Mouse (Mus musculus) MEL (cell line): ENCODE data around the gene Itsn1. TPM values are rescaled to one million over a fixed set of nuclear protein-coding genes. Genes with fewer than 3 reads are reported as not detected.

Experiments
- DNase-seq: peaks from one replicate; pipeline ENCODE4 v3.0.0; 2011; ENCODE audit warnings: low read depth, low spot score
- H3K27ac ChIP-seq: 2 replicates; pipeline ENCODE4 v1.5.1; 2012; ENCODE audit warnings: low read depth, mild to moderate bottlenecking, control low read depth, low read length, moderate library complexity; ENCODE audit not compliant: control insufficient read depth
- H3K27me3 ChIP-seq, 2 experiments: fragments of 150-350 bp in 1 of 2; sonication (generic) in 1 of 2; 2 replicates each; pipeline ENCODE4 v1.6.1; 2012; ENCODE audit warnings: low read length in 2 of 2, mild to moderate bottlenecking in 2 of 2, improper control_type of control experiment in 1 of 2, moderate library complexity in 1 of 2; ENCODE audit not compliant: insufficient read depth in 2 of 2, control insufficient read depth in 1 of 2
- H3K36me3 ChIP-seq, 2 experiments: 2 replicates each; pipeline ENCODE4 v1.6.1; 2012 to 2014; ENCODE audit warnings: low read length in 2 of 2, improper control_type of control experiment in 1 of 2, inconsistent platforms in 1 of 2, mild to moderate bottlenecking in 1 of 2; ENCODE audit not compliant: insufficient read depth in 2 of 2, control insufficient read depth in 1 of 2
- H3K4me1 ChIP-seq, 2 experiments: fragments of 150-350 bp in 1 of 2; sonication (generic) in 1 of 2; 2 replicates each; pipeline ENCODE4 v1.6.1; 2012; ENCODE audit warnings: low read length in 2 of 2, improper control_type of control experiment in 1 of 2, mild to moderate bottlenecking in 1 of 2; ENCODE audit not compliant: insufficient read depth in 2 of 2, control insufficient read depth in 1 of 2
- H3K4me3 ChIP-seq, 2 experiments: fragments of 150-350 bp in 1 of 2; sonication (generic) in 1 of 2; 2 replicates each; pipeline ENCODE4 v1.5.1; 2012; ENCODE audit warnings: low read depth in 2 of 2, low read length in 2 of 2, mild to moderate bottlenecking in 2 of 2, moderate library complexity in 2 of 2, control low read depth in 1 of 2, improper control_type of control experiment in 1 of 2; ENCODE audit not compliant: control insufficient read depth in 1 of 2, insufficient read depth in 1 of 2
- H3K79me2 ChIP-seq: 2 replicates; pipeline ENCODE4 v1.6.1; 2012; ENCODE audit warnings: mild to moderate bottlenecking, low read length, moderate library complexity; ENCODE audit not compliant: control insufficient read depth, poor library complexity, insufficient read depth
- H3K9ac ChIP-seq: 2 replicates; pipeline ENCODE4 v1.6.1; 2012; ENCODE audit warnings: low read depth, mild to moderate bottlenecking, control low read depth, low read length, moderate library complexity; ENCODE audit not compliant: control insufficient read depth, poor library complexity, severe bottlenecking
- H3K9me3 ChIP-seq: fragments of 150-350 bp; sonication (generic); replicated peaks from 2 replicates; pipeline ENCODE4 v1.6.1; 2012; ENCODE audit warnings: mild to moderate bottlenecking, low read length, improper control_type of control experiment, moderate library complexity; ENCODE audit not compliant: insufficient read depth
- BHLHE40 ChIP-seq: IDR thresholded peaks from 2 replicates; pipeline ENCODE4 v1.6.1; 2012; ENCODE audit warnings: low read depth, mild to moderate bottlenecking, inconsistent platforms, low read length, improper control_type of control experiment, borderline replicate concordance
- CTCF ChIP-seq, 3 experiments: IDR thresholded peaks in 2 of 3; conservative IDR thresholded peaks in 1 of 3; 2 replicates each; pipeline ENCODE4 v1.5.1; 2011 to 2012; ENCODE audit warnings: low read length in 3 of 3, low read depth in 2 of 3, mild to moderate bottlenecking in 2 of 3, improper control_type of control experiment in 1 of 3, inconsistent platforms in 1 of 3, mixed read lengths in 1 of 3, moderate library complexity in 1 of 3; ENCODE audit not compliant: control insufficient read depth in 1 of 3, insufficient read depth in 1 of 3, poor library complexity in 1 of 3, severe bottlenecking in 1 of 3
- EP300 ChIP-seq, 2 experiments: IDR thresholded peaks; 2 replicates each; pipeline ENCODE4 v1.6.1; 2011; ENCODE audit warnings: improper control_type of control experiment in 2 of 2, low read length in 2 of 2, low read depth in 1 of 2, mild to moderate bottlenecking in 1 of 2
- HCFC1 ChIP-seq: IDR thresholded peaks from 2 replicates; pipeline ENCODE4 v1.6.1; 2012; ENCODE audit warnings: low read depth, mild to moderate bottlenecking, inconsistent platforms, low read length, improper control_type of control experiment, moderate library complexity
- JUND ChIP-seq: IDR thresholded peaks from 2 replicates; pipeline ENCODE4 v1.6.1; 2011; ENCODE audit warnings: low read depth, mild to moderate bottlenecking, improper control_type of control experiment, low read length
- MAX ChIP-seq: IDR thresholded peaks from 2 replicates; pipeline ENCODE4 v1.6.1; 2011; ENCODE audit warnings: low read length, improper control_type of control experiment
- NELFE ChIP-seq: IDR thresholded peaks from 2 replicates; pipeline ENCODE4 v1.6.1; 2011; ENCODE audit warnings: low read depth, low read length, improper control_type of control experiment
- NRF1 ChIP-seq: IDR thresholded peaks from 2 replicates; pipeline ENCODE4 v1.6.1; 2014; ENCODE audit warnings: low read depth, mild to moderate bottlenecking, inconsistent platforms, low read length, improper control_type of control experiment, moderate library complexity; ENCODE audit not compliant: poor library complexity, insufficient read depth, severe bottlenecking
- POLR2A ChIP-seq, 2 experiments: IDR thresholded peaks; 2 replicates each; pipeline ENCODE4 v1.6.1; 2011 to 2012; ENCODE audit warnings: low read length in 2 of 2, mild to moderate bottlenecking in 2 of 2, control low read depth in 1 of 2, improper control_type of control experiment in 1 of 2, low read depth in 1 of 2, moderate library complexity in 1 of 2; ENCODE audit not compliant: control insufficient read depth in 1 of 2, insufficient read depth in 1 of 2, poor library complexity in 1 of 2
- RAD21 ChIP-seq: IDR thresholded peaks from 2 replicates; pipeline ENCODE4 v1.6.1; 2011; ENCODE audit warnings: mild to moderate bottlenecking, low read depth, low read length, improper control_type of control experiment
- SMC3 ChIP-seq: IDR thresholded peaks from 2 replicates; pipeline ENCODE4 v1.6.1; 2011; ENCODE audit warnings: low read depth, low read length, improper control_type of control experiment
- TBP ChIP-seq: IDR thresholded peaks from 2 replicates; pipeline ENCODE4 v1.8.0; 2011; ENCODE audit warnings: low read depth, low read length, improper control_type of control experiment
- USF2 ChIP-seq, 2 experiments: IDR thresholded peaks; 2 replicates each; pipeline ENCODE4 v1.6.1; 2011 to 2012; ENCODE audit warnings: improper control_type of control experiment in 2 of 2, low read length in 2 of 2, borderline replicate concordance in 1 of 2, inconsistent platforms in 1 of 2, low read depth in 1 of 2, mild to moderate bottlenecking in 1 of 2; ENCODE audit not compliant: insufficient read depth in 1 of 2
- ZC3H11A ChIP-seq: IDR thresholded peaks from 2 replicates; pipeline ENCODE4 v1.6.1; 2012; ENCODE audit warnings: low read depth, mild to moderate bottlenecking, inconsistent platforms, low read length, improper control_type of control experiment
- polyA plus RNA-seq, 2 experiments: library from polyadenylated mRNA; stranded (reverse) in 1 of 2; unstranded in 1 of 2; fragments of >175 nt in 1 of 2; fragments of >200 nt in 1 of 2; gene quantifications; 2 replicates each; pipeline versions ENCODE4 v1.2.1 to v1.2.4; 2012; ENCODE audit warnings: low replicate concordance in 2 of 2, low read depth in 1 of 2; ENCODE audit not compliant: insufficient read length in 2 of 2, insufficient read depth in 1 of 2, missing spikeins in 1 of 2
- total RNA-seq: library from RNA; depleted of rRNA; stranded (reverse); fragments of 300-350 nt; gene quantifications from 2 replicates; pipeline ENCODE4 v1.2.3, GENCODE M21; 2012

Gene Itsn1
- total and polyA plus RNA-seq, 3 experiments = 14.7 to 36.5 TPM; not detected in 1

DNA sequence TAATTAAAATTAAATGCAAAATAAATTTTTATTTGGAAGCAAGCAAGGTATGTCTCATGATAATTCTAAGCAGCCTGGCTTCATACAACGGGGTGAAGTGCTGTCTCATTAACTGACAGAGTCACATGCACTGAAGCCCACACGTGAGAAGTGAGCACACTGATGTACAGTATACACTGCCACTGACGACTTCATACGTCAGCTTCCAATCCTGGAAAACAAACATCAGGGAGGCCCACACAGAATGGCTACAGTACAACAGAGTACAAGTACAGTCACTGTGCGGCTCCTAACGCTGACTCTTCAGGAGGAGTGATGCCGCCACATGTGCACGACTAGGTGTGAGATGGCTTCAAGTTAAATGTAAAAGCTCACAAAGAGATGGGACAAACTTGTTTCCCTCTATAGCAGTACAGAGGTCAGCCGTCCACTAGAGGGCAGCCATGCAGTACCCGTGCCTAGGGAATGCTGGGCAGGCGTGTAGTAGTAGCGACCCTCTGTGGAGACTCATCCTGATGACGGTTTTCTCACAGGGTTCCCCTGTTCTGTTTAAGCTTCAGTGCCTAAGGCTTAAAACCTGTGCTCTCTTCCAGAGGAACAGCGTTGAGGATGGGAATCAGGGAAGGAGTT, 34.5 kb upstream of the Itsn1 start:
- Histone ChIP-seq H3K27ac (no peak overlapping the region), H3K4me1 (peaks cover 3% of the 10 kb centered on the region in 2 experiments; a peak in 1 of 4 replicates), H3K9me3 (no peaks in the 10 kb centered on the region), H3K36me3 (peaks cover 8 to 15% of the 10 kb centered on the region in 2 experiments), H3K27me3 (no peaks in the 10 kb centered on the region), H3K9ac (no peak overlapping the region), H3K79me2 (peaks cover 3% of the 10 kb centered on the region; the same call in 1 of the 2 replicates), H3K4me3 (no peak overlapping the region)
- DNase-seq = peak; percentile 79
- no peak for TF ChIP-seq POLR2A (IDR thresholded peaks at IDR 0.05; ENCODE audit: control insufficient read depth in 1 of 2, insufficient read depth in 1 of 2, low read depth in 1 of 2, low read length in 2 of 2, poor library complexity in 1 of 2)
- TF ChIP-seq JUND = no peak
- 0 out of 2 replicates have a peak, but pooled peaks have one; percentile 21 for TF ChIP-seq HCFC1
- peak; percentile 75 for TF ChIP-seq RAD21
- no peak for TF ChIP-seq USF2 (IDR thresholded peaks at IDR 0.05; ENCODE audit: borderline replicate concordance in 1 of 2, insufficient read depth in 1 of 2, low read depth in 1 of 2, low read length in 2 of 2)
- no peak for TF ChIP-seq NRF1
- TF ChIP-seq CTCF (IDR thresholded peaks at IDR 0.05 in 2 of 3, conservative IDR thresholded peaks at IDR 0.05 in 1 of 3; ENCODE audit: control insufficient read depth in 1 of 3, insufficient read depth in 1 of 3, low read depth in 2 of 3, low read length in 3 of 3, poor library complexity in 1 of 3, severe bottlenecking in 1 of 3) = peak; percentile 74 to 96 (median 86)
- TF ChIP-seq ZC3H11A = peak; percentile 38; the same call in 1 of the 2 replicates
- peak; percentile 75 for TF ChIP-seq SMC3

GRCm38 (mm10) chr16:91695108-91695755, 33.8 kb upstream of the Itsn1 start:
- Histone ChIP-seq H3K9me3 (no peaks in the 10 kb centered on the region), H3K27ac (no peak overlapping the region), H3K36me3 (peaks cover 2 to 15% of the 10 kb centered on the region in 2 experiments), H3K9ac (no peak overlapping the region), H3K4me3 (no peak overlapping the region), H3K79me2 (no peaks in the 10 kb centered on the region), H3K4me1 (0 out of 4 replicates have a peak, but pooled peaks cover 0 to 3% of the 10 kb centered on the region in 2 experiments), H3K27me3 (no peaks in the 10 kb centered on the region)
- TF ChIP-seq BHLHE40 (no peak), TBP (no peak), MAX (no peak), ZC3H11A (no peak), NELFE (no peak), EP300 (IDR thresholded peaks at IDR 0.05; ENCODE audit: low read depth in 1 of 2, low read length in 2 of 2) (no peak)
- no peak for DNase-seq
